Mouse (Mus musculus) heart, embryonic 13.5 days (tissue): ENCODE results near the gene Tmem139. TPM values are rescaled to one million over a fixed set of nuclear protein-coding genes. Genes with fewer than 3 reads are reported as not detected.

Experiments used
- ATAC-seq: fragments of 200-750 bp; cut with Nextera tagmentation; 2 replicates; pipeline ENCODE4 v1.8.0; 2017; ENCODE audit warnings: moderate TSS enrichment; ENCODE audit not compliant: insufficient number of reproducible peaks, low FRiP score, low TSS enrichment; ENCODE audit errors: extremely low read depth
- H3K27ac ChIP-seq: fragments of 300-500 bp; sonication (generic); replicated peaks from 2 replicates; pipeline ENCODE4 v1.5.1; 2015; ENCODE audit warnings: moderate library complexity, mild to moderate bottlenecking, inconsistent platforms
- H3K27me3 ChIP-seq: fragments of 300-500 bp; sonication (generic); replicated peaks from 2 replicates; pipeline ENCODE4 v1.6.1; 2015; ENCODE audit warnings: mild to moderate bottlenecking, inconsistent platforms
- H3K36me3 ChIP-seq: fragments of 300-500 bp; sonication (generic); 2 replicates; pipeline ENCODE4 v1.6.1; 2015; ENCODE audit warnings: mild to moderate bottlenecking, inconsistent platforms
- H3K4me1 ChIP-seq: fragments of 300-500 bp; sonication (generic); 2 replicates; pipeline ENCODE4 v1.6.1; 2015; ENCODE audit warnings: inconsistent platforms
- H3K4me2 ChIP-seq: fragments of 300-500 bp; sonication (generic); 2 replicates; pipeline ENCODE4 v1.6.1; 2015; ENCODE audit warnings: inconsistent platforms, mild to moderate bottlenecking, moderate library complexity
- H3K4me3 ChIP-seq: fragments of 300-500 bp; sonication (generic); 2 replicates; pipeline ENCODE4 v1.5.1; 2015; ENCODE audit warnings: moderate library complexity, mild to moderate bottlenecking, inconsistent platforms
- H3K9ac ChIP-seq: fragments of 300-500 bp; sonication (generic); 2 replicates; pipeline ENCODE4 v1.6.1; 2015; ENCODE audit warnings: inconsistent platforms, mild to moderate bottlenecking, moderate library complexity
- H3K9me3 ChIP-seq: fragments of 300-500 bp; sonication (generic); 2 replicates; pipeline ENCODE4 v1.6.1; 2016; ENCODE audit warnings: inconsistent platforms
- WGBS: fragments of 180-500 bp; shearing (Covaris S2); methylation state at CpG from one replicate; pipeline ENCODE4 v1.1.7; 2015; ENCODE audit warnings: mixed read lengths; 5-methylcytosine and 5-hydroxymethylcytosine counted together
- polyA plus RNA-seq: library from polyadenylated mRNA; unstranded; fragments of >200 nt; fragmentation: Nextera tagmentation; extraction: Ambion mirVana; gene quantifications from 2 replicates; pipeline ENCODE4 v1.2.1, GENCODE M21; 2015

Tmem139 gene
- polyA plus RNA-seq, 1 experiment from 2014 or later = 0.29 TPM

GRCm38 (mm10) chr6:42247173-42247572 is 14.6 kb upstream of the Tmem139 start:
- Histone ChIP-seq H3K27me3 (peaks cover 17% of the 10 kb centered on the region), H3K27ac (no peak overlapping the region), H3K4me2 (no peak overlapping the region), H3K9ac (no peak overlapping the region), H3K4me3 (no peak overlapping the region), H3K36me3 (no peaks in the 10 kb centered on the region), H3K4me1 (peaks cover 7% of the 10 kb centered on the region), H3K9me3 (no peaks in the 10 kb centered on the region)
- WGBS = 16% methylated on average over 8 of the region's 8 CpGs
- ATAC-seq = no peak

- Histone ChIP-seq H3K27ac (no peak overlapping the region), H3K4me1 (peaks cover 7% of the 10 kb centered on the region), H3K9ac (no peak overlapping the region), H3K4me3 (no peak overlapping the region), H3K4me2 (no peak overlapping the region), H3K36me3 (no peaks in the 10 kb centered on the region), H3K9me3 (no peaks in the 10 kb centered on the region), H3K27me3 (peaks cover 17% of the 10 kb centered on the region)
- whole genome bisulfite sequencing = 93% methylated on average over 1 of the region's 1 CpGs
- ATAC-seq = no peak
Measured at GRCm38 (mm10) chr6:42247981-42248380, 13.8 kb upstream of the Tmem139 start.

- no peaks in the 10 kb centered on the region for H3K9me3 ChIP-seq
- peaks cover 11% of the 10 kb centered on the region for H3K27me3 ChIP-seq
- H3K9ac ChIP-seq = no peak overlapping the region
- no peak for ATAC-seq
- no peak overlapping the region for H3K4me2 ChIP-seq
- no peak overlapping the region for H3K4me3 ChIP-seq
- no peaks in the 10 kb centered on the region for H3K36me3 ChIP-seq
- 75% methylated on average over 4 of the region's 4 CpGs for WGBS
- no peak overlapping the region for H3K27ac ChIP-seq
- no peaks in the 10 kb centered on the region for H3K4me1 ChIP-seq
Measured at GRCm38 (mm10) chr6:42251791-42252190, 10.0 kb upstream of the Tmem139 start.

GRCm38 (mm10) chr6:42253103-42253502 is 8.7 kb upstream of the Tmem139 start:
- Histone ChIP-seq H3K4me3 (no peak overlapping the region), H3K36me3 (no peaks in the 10 kb centered on the region), H3K9ac (no peak overlapping the region), H3K27me3 (no peaks in the 10 kb centered on the region; the same call in 1 of the 2 replicates), H3K27ac (no peak overlapping the region), H3K9me3 (no peaks in the 10 kb centered on the region), H3K4me2 (no peak overlapping the region), H3K4me1 (peaks cover 5% of the 10 kb centered on the region; the same call in 1 of the 2 replicates)
- no peak for ATAC-seq
- 71% methylated on average over 2 of the region's 2 CpGs for WGBS

GRCm38 (mm10) chr6:42257303-42257863 is 4.4 kb upstream of the Tmem139 start:
- no peak overlapping the region for H3K27ac ChIP-seq
- 17% methylated on average over 11 of the region's 11 CpGs for WGBS
- H3K4me3 ChIP-seq = no peak overlapping the region
- no peak overlapping the region for H3K9ac ChIP-seq
- H3K4me1 ChIP-seq = peaks cover 8% of the 10 kb centered on the region
- no peaks in the 10 kb centered on the region for H3K9me3 ChIP-seq
- ATAC-seq = no peak
- peaks cover 14% of the 10 kb centered on the region for H3K27me3 ChIP-seq
- no peaks in the 10 kb centered on the region for H3K36me3 ChIP-seq
- peak overlapping the region; percentile 30 for H3K4me2 ChIP-seq

GRCm38 (mm10) chr6:42260430-42260829 is 1.3 kb upstream of the Tmem139 start:
- Histone ChIP-seq H3K36me3 (no peaks in the 10 kb centered on the region), H3K4me2 (no peak overlapping the region)
- no peak for ATAC-seq

GRCm38 (mm10) chr6:42264626-42265312 is 3.0 kb downstream of the Tmem139 start, which contains the start of gene Casp2:
Casp2 (plus strand) TSS chr6:42264985.
- Histone ChIP-seq H3K27me3 (peaks cover 10% of the 10 kb centered on the region), H3K36me3 (peaks cover 26% of the 10 kb centered on the region), H3K4me1 (peaks cover 35% of the 10 kb centered on the region), H3K9me3 (no peaks in the 10 kb centered on the region), H3K27ac (peak within 1 kb of the TSS; percentile 92), H3K4me2 (peak within 1 kb of the TSS; percentile 76), H3K4me3 (peak within 1 kb of the TSS; percentile 90), H3K9ac (peak within 1 kb of the TSS; percentile 97)
- ATAC-seq = peak; percentile 97
- WGBS = under 1% methylated on average over 46 of the region's 51 CpGs

More at GRCm38 (mm10) chr6:42260430-42260829, 1.3 kb upstream of the Tmem139 start:
- Histone ChIP-seq H3K9me3 (no peaks in the 10 kb centered on the region), H3K4me3 (no peak overlapping the region), H3K9ac (no peak overlapping the region), H3K4me1 (peaks cover 12% of the 10 kb centered on the region), H3K27ac (no peak overlapping the region), H3K27me3 (peaks cover 14% of the 10 kb centered on the region)
- 45% methylated on average over 6 of the region's 6 CpGs for WGBS

- no peaks in the 10 kb centered on the region for H3K9me3 ChIP-seq
- H3K36me3 ChIP-seq = peaks cover 35% of the 10 kb centered on the region
- peaks cover 44% of the 10 kb centered on the region for H3K4me1 ChIP-seq
- peak overlapping the region; percentile 97 for H3K9ac ChIP-seq
- WGBS = under 1% methylated on average over 21 of the region's 21 CpGs
- no peak for ATAC-seq
- peak overlapping the region; percentile 90 for H3K4me3 ChIP-seq
- H3K4me2 ChIP-seq = peak overlapping the region; percentile 76
- H3K27me3 ChIP-seq = peaks cover 7% of the 10 kb centered on the region
- H3K27ac ChIP-seq = peak overlapping the region; percentile 92
Measured at GRCm38 (mm10) chr6:42265391-42266330, 3.9 kb downstream of the Tmem139 start.

- Histone ChIP-seq H3K9me3 (no peaks in the 10 kb centered on the region), H3K4me1 (peaks cover 44% of the 10 kb centered on the region)
- ATAC-seq = no peak
Measured at GRCm38 (mm10) chr6:42270817-42271216, 9.0 kb downstream of the Tmem139 start.

GRCm38 (mm10) chr6:42276151-42276550 is 14.4 kb downstream of the Tmem139 start:
- no peak for ATAC-seq
- WGBS = 65% methylated on average over 2 of the region's 2 CpGs
- Histone ChIP-seq H3K9me3 (no peaks in the 10 kb centered on the region), H3K4me2 (no peak overlapping the region), H3K27ac (no peak overlapping the region), H3K9ac (no peak overlapping the region), H3K4me1 (peaks cover 3% of the 10 kb centered on the region; the same call in 1 of the 2 replicates), H3K27me3 (no peaks in the 10 kb centered on the region), H3K36me3 (peaks cover 93% of the 10 kb centered on the region), H3K4me3 (no peak overlapping the region)

More at GRCm38 (mm10) chr6:42270817-42271216, 9.0 kb downstream of the Tmem139 start:
- H3K9ac ChIP-seq = no peak overlapping the region
- no peak overlapping the region for H3K4me3 ChIP-seq
- H3K4me2 ChIP-seq = peak overlapping the region; percentile 7; the same call in 1 of the 2 replicates
- no peaks in the 10 kb centered on the region for H3K27me3 ChIP-seq
- peak overlapping the region; percentile 70 for H3K27ac ChIP-seq
- H3K36me3 ChIP-seq = peaks cover 80% of the 10 kb centered on the region
